In the genomic region with DNA sequence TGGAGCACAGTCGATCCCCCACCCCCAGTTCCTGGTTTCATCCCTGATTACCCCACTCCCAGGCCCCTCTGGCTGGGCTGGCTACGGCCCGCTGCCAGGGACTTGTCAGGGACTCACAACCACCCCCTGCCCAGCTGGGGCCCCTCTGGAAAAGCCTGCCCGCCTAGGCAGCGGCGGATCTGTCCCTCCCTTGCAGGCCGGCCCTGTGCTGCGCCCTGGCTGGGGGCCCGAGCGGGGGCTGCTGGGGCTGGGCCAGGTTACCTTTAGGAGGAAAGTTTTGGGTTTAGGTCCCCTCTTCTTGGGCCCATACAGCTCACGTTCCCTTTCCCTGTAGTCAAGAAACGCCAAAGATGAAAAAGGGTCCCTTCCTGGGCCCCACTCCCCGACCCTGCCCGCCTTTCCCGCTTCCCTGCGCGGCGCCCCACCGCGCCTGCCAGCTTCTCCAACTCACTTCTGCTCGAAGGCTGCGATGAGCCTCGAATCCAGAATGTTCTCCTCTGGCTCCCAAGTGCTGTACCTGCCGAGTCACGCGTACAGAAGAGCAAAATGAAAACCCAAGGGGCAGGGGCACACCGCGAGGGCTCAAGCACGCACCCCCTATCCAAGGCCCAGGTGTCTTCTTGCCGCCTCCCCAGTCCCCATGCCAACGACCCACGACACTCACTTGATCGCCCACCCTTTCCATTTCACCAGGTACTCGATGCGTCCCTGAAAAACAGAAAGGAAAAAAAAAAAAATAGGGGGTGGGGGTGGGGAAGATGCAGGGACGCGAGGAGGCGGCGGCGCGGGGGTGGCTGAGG, we compare ENCODE assay signal across 8 mouse cellular contexts. TPM values are rescaled to one million over a fixed set of nuclear protein-coding genes. Genes with fewer than 3 reads are reported as not detected.
DNase-seq lines count a peak whose midpoint lies in the region; ATAC-seq and TF ChIP-seq lines count a peak whose summit lies in the region.

No protein-coding gene starts in this region.

- under 1% methylated on average over 41 of the region's 41 CpGs for WGBS in forebrain, embryonic 15.5 days
- under 1% methylated on average over 35 of the region's 41 CpGs for WGBS in kidney, postnatal 0 days
- 2% methylated on average over 41 of the region's 41 CpGs for WGBS in small intestine, adult 2 months

- peaks cover 51% of the 10 kb centered on the region for H3K4me1 ChIP-seq in forebrain, embryonic 15.5 days
- H3K4me1 ChIP-seq in kidney, postnatal 0 days (replicated peaks; ENCODE audit: insufficient read depth, low read length), result peaks cover 18% of the 10 kb centered on the region
- peaks cover 6% of the 10 kb centered on the region for H3K4me1 ChIP-seq in small intestine, adult 2 months (ENCODE audit: control insufficient read depth, insufficient read depth, insufficient read length, low read length)

- peaks cover 7% of the 10 kb centered on the region; the same call in 1 of the 2 replicates for H3K36me3 ChIP-seq in forebrain, embryonic 15.5 days
- H3K36me3 ChIP-seq in kidney, postnatal 0 days (ENCODE audit: insufficient read depth, low read length), result peaks cover 2% of the 10 kb centered on the region; the same call in 1 of the 2 replicates
- no peaks in the 10 kb centered on the region; the same call in 1 of the 2 replicates for H3K36me3 ChIP-seq in small intestine, adult 2 months (ENCODE audit: control insufficient read depth, insufficient read depth, low read length)

- peak overlapping the region; percentile 97 for H3K4me2 ChIP-seq in forebrain, embryonic 15.5 days (replicated peaks)
- peak overlapping the region; percentile 98 for H3K4me2 ChIP-seq in kidney, postnatal 0 days (ENCODE audit: low read length)

- no peak for TF ChIP-seq POLR2A in small intestine, adult 2 months (IDR thresholded peaks at IDR 0.05; ENCODE audit: low read depth, low read length)

- H3K27ac ChIP-seq in forebrain, embryonic 15.5 days (replicated peaks), result peak overlapping the region; percentile 98
- peak overlapping the region; percentile 92 for H3K27ac ChIP-seq in kidney, postnatal 0 days
- H3K27ac ChIP-seq in small intestine, adult 2 months (ENCODE audit: insufficient read depth, low read depth, low read length), result no peak overlapping the region

- peak; percentile 26 for DNase-seq in CD4-positive, CD25-positive, alpha-beta regulatory T cell, adult 2 months (ENCODE audit: low read depth, low spot score)
- peak; percentile 50 for DNase-seq in urinary bladder, adult 2 months (ENCODE audit: low spot score)
- DNase-seq in urinary bladder, postnatal 10 days (ENCODE audit: low spot score), result no peak
- DNase-seq in kidney, postnatal 0 days (ENCODE audit: low spot score), result no peak
- peak; percentile 39 for DNase-seq in lung, postnatal 14 days

- peak overlapping the region; percentile 93 for H3K9ac ChIP-seq in forebrain, embryonic 15.5 days (replicated peaks)
- H3K9ac ChIP-seq in kidney, postnatal 0 days (ENCODE audit: low read depth, low read length), result peak overlapping the region; percentile 83

- no peaks in the 10 kb centered on the region for H3K27me3 ChIP-seq in forebrain, embryonic 15.5 days
- H3K27me3 ChIP-seq in kidney, postnatal 0 days (ENCODE audit: insufficient read depth, low read length), result no peaks in the 10 kb centered on the region
- H3K27me3 ChIP-seq in small intestine, adult 2 months (ENCODE audit: control insufficient read depth, insufficient read depth, low read length), result no peaks in the 10 kb centered on the region

- no peak for ATAC-seq in CD4-positive, CD25-positive, alpha-beta regulatory T cell, adult 4 months
- ATAC-seq in forebrain, embryonic 15.5 days (replicated peaks), result peak; percentile 8; the same call in 1 of the 2 replicates
- ATAC-seq in kidney, postnatal 0 days (replicated peaks; ENCODE audit: low FRiP score, low read depth), result no peak

- TF ChIP-seq CTCF in kidney, postnatal 0 days (IDR thresholded peaks at IDR 0.05; ENCODE audit: low read depth), result no peak
- no peak for TF ChIP-seq CTCF in small intestine, adult 2 months (IDR thresholded peaks at IDR 0.05; ENCODE audit: extremely low read depth, insufficient read length, insufficient replicate concordance, low read depth, low read length)

- H3K4me3 ChIP-seq in forebrain, embryonic 15.5 days, result peak overlapping the region; percentile 88
- peak overlapping the region; percentile 88 for H3K4me3 ChIP-seq in kidney, postnatal 0 days (replicated peaks; ENCODE audit: low read depth, low read length)
- H3K4me3 ChIP-seq in small intestine, adult 2 months (ENCODE audit: low read depth, low read length), result peak overlapping the region; percentile 82

- H3K9me3 ChIP-seq in forebrain, embryonic 15.5 days, result no peaks in the 10 kb centered on the region
- no peaks in the 10 kb centered on the region for H3K9me3 ChIP-seq in kidney, postnatal 0 days (replicated peaks; ENCODE audit: low read length)

RNA-seq across cellular contexts. Expression of a gene that starts 0.6 kb away (rescaled TPM):
- not detected for polyA plus RNA-seq in CD4-positive, CD25-positive, alpha-beta regulatory T cell, adult 4 months (2017; shearing (Covaris generic))
- polyA plus RNA-seq in urinary bladder, adult 2 months (2012; rRNA removed), result 0.47 and 0.87 TPM in 2 replicates
- polyA plus RNA-seq in forebrain, embryonic 15.5 days (2015; fragmentation: Nextera tagmentation; extraction: Ambion mirVana), result 0.46 TPM in 1 of 2 replicates, not detected in the other
- polyA plus RNA-seq in kidney, postnatal 0 days (2015; fragmentation: Nextera tagmentation; extraction: Ambion mirVana), result 0.28 TPM in 1 of 2 replicates, not detected in the other
- 0.23 and 0.63 TPM in 2 replicates for polyA plus RNA-seq in small intestine, adult 2 months (2012; rRNA removed)

RNA-seq across cellular contexts. Expression of a gene that starts 1.0 kb away (rescaled TPM):
- polyA plus RNA-seq in CD4-positive, CD25-positive, alpha-beta regulatory T cell, adult 4 months (2017; shearing (Covaris generic)), result 10 to 100 TPM in 1 of 2 experiments, 1 to 10 TPM in 1; 9.2 to 14.5 TPM
- 86.2 and 94.3 TPM in 2 replicates for polyA plus RNA-seq in urinary bladder, adult 2 months (2012; rRNA removed)
- polyA plus RNA-seq in forebrain, embryonic 15.5 days (2015; fragmentation: Nextera tagmentation; extraction: Ambion mirVana), result 50.1 and 52.7 TPM in 2 replicates
- polyA plus RNA-seq in kidney, postnatal 0 days (2015; fragmentation: Nextera tagmentation; extraction: Ambion mirVana), result 39.0 and 46.6 TPM in 2 replicates
- polyA plus RNA-seq in small intestine, adult 2 months (2012; rRNA removed), result 11.1 and 19.9 TPM in 2 replicates

RNA-seq across cellular contexts. Expression of a gene that starts 28.9 kb away (rescaled TPM):
- polyA plus RNA-seq in CD4-positive, CD25-positive, alpha-beta regulatory T cell, adult 4 months (2017; shearing (Covaris generic)), result under 1 TPM in 1 of 2 experiments, not detected in 1; 0.42 TPM
- polyA plus RNA-seq in urinary bladder, adult 2 months (2012; rRNA removed), result 1.9 and 4.4 TPM in 2 replicates
- 19.4 and 19.5 TPM in 2 replicates for polyA plus RNA-seq in forebrain, embryonic 15.5 days (2015; fragmentation: Nextera tagmentation; extraction: Ambion mirVana)
- polyA plus RNA-seq in kidney, postnatal 0 days (2015; fragmentation: Nextera tagmentation; extraction: Ambion mirVana), result 1.1 and 1.4 TPM in 2 replicates
- polyA plus RNA-seq in small intestine, adult 2 months (2012; rRNA removed), result 1.0 and 1.3 TPM in 2 replicates

RNA-seq across cellular contexts. Expression of a gene that starts 55.8 kb away (rescaled TPM):
- polyA plus RNA-seq in CD4-positive, CD25-positive, alpha-beta regulatory T cell, adult 4 months (2017; shearing (Covaris generic)), result 10 to 100 TPM in 1 of 2 experiments, 1 to 10 TPM in 1; 6.9 to 10.4 TPM
- 40.5 and 45.8 TPM in 2 replicates for polyA plus RNA-seq in urinary bladder, adult 2 months (2012; rRNA removed)
- polyA plus RNA-seq in forebrain, embryonic 15.5 days (2015; fragmentation: Nextera tagmentation; extraction: Ambion mirVana), result 94.8 and 99.9 TPM in 2 replicates
- polyA plus RNA-seq in kidney, postnatal 0 days (2015; fragmentation: Nextera tagmentation; extraction: Ambion mirVana), result 59.3 and 61.8 TPM in 2 replicates
- polyA plus RNA-seq in small intestine, adult 2 months (2012; rRNA removed), result 8.6 and 18.7 TPM in 2 replicates

RNA-seq across cellular contexts. Expression of a gene that starts 58.0 kb away (rescaled TPM):
- 100 to 1,000 TPM; 560 to 705 TPM for polyA plus RNA-seq in CD4-positive, CD25-positive, alpha-beta regulatory T cell, adult 4 months (2017; shearing (Covaris generic))
- polyA plus RNA-seq in urinary bladder, adult 2 months (2012; rRNA removed), result 59.2 and 62.1 TPM in 2 replicates
- 6.6 TPM in 2 replicates for polyA plus RNA-seq in forebrain, embryonic 15.5 days (2015; fragmentation: Nextera tagmentation; extraction: Ambion mirVana)
- 26.1 and 26.4 TPM in 2 replicates for polyA plus RNA-seq in kidney, postnatal 0 days (2015; fragmentation: Nextera tagmentation; extraction: Ambion mirVana)
- 9.3 and 21.1 TPM in 2 replicates for polyA plus RNA-seq in small intestine, adult 2 months (2012; rRNA removed)

Comparison
In these comparisons a context has a peak if more than half of its experiments do, and no peak if none do; other contexts are left out.
1. DNase-seq: peak in CD4-positive, CD25-positive, alpha-beta regulatory T cell, adult 2 months (single experiment), urinary bladder, adult 2 months (single experiment) and lung, postnatal 14 days (single experiment); none in urinary bladder, postnatal 10 days (single experiment) and kidney, postnatal 0 days (single experiment).
2. Peak in every context shown above with its lines, with median percentiles within 50 percentile points of each other: H3K4me3 ChIP-seq.